Mouse (Mus musculus): ENCODE results near the gene Snta1. TPM values are rescaled to one million over a fixed set of nuclear protein-coding genes. Genes with fewer than 3 reads are reported as not detected.

Gene Snta1
- polyA plus RNA-seq, 1 experiment from 2014 or later, result 12.1 TPM

DNA sequence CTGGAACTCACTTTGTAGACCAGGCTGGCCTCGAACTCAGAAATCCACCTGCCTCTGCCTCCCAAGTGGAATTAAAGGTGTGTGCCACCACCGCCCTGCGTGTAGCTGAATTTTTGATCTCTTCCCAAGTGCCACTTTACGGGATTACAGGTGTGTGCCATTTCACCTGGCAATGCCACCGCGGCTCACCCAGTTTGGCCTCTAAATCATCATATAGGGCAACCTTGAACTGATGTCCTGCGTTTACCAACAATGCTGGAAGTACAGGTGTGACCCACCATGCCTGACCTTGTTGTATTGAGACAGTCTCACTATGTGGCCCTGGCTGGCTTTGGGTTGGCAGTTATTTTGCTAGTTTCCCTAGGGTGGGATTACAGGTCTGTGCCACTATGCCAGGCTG is 26.8 kb upstream of the Snta1 start:
- WGBS, result 96% methylated on average over 7 of the region's 7 CpGs
- Histone ChIP-seq H3K27me3 (replicated peaks) (no peaks in the 10 kb centered on the region), H3K27ac (replicated peaks) (no peak overlapping the region), H3K36me3 (no peaks in the 10 kb centered on the region), H3K9ac (replicated peaks) (no peak overlapping the region), H3K4me1 (peaks cover 29% of the 10 kb centered on the region), H3K9me3 (replicated peaks) (no peaks in the 10 kb centered on the region), H3K4me2 (no peak overlapping the region), H3K4me3 (replicated peaks) (no peak overlapping the region)
- ATAC-seq (ENCODE audit: low FRiP score), result no peak

DNA sequence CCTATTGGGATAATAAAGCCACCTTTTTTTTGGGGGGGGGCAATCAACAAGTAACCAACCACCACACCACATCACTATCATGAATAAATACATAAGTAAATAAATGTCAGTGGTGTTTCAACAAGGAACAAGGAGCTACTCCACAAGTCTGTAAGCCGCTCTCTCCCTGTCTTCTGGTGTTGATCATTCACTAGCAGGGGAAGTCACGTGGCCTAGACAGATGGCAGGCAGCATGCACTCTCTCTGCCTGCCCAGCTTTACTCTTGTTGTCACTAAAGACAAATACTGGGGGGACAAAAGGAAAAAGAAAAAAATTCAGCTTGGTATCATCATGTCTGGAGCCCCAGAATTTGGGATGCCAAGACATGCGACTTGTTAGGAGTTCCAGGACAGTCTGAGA is 25.5 kb upstream of the Snta1 start:
- Histone ChIP-seq H3K4me3 (replicated peaks) (no peak overlapping the region), H3K4me1 (peaks cover 18% of the 10 kb centered on the region), H3K9ac (replicated peaks) (no peak overlapping the region), H3K27ac (replicated peaks) (no peak overlapping the region), H3K36me3 (no peaks in the 10 kb centered on the region), H3K27me3 (replicated peaks) (no peaks in the 10 kb centered on the region), H3K9me3 (replicated peaks) (no peaks in the 10 kb centered on the region), H3K4me2 (no peak overlapping the region)
- WGBS, result 63% methylated on average over 3 of the region's 3 CpGs
- ATAC-seq (ENCODE audit: low FRiP score), result no peak

DNA sequence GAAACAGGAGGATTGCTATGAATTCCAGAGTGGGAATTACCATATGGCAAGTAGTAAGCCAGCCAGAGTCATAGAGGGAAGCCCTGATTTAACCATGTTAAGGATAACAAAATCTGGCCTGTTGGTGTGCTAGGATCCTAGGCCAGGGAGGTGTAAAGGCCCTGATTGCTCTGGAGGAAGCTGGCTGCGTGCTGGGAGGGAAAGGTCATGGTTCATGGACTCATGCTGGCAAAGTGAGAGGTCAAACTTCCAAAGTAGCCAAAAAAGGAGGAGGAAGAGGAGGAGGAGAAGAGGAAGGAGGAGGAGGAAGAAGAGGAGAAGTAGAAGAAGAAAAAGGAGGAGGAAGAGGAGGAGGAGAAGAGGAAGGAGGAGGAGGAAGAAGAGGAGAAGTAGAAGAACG is 24.8 kb upstream of the Snta1 start:
- Histone ChIP-seq H3K4me3 (replicated peaks) (no peak overlapping the region), H3K4me1 (peaks cover 17% of the 10 kb centered on the region), H3K9ac (replicated peaks) (no peak overlapping the region), H3K27me3 (replicated peaks) (no peaks in the 10 kb centered on the region), H3K27ac (replicated peaks) (no peak overlapping the region), H3K4me2 (no peak overlapping the region), H3K36me3 (no peaks in the 10 kb centered on the region), H3K9me3 (replicated peaks) (no peaks in the 10 kb centered on the region)
- ATAC-seq (ENCODE audit: low FRiP score), result no peak
- 73% methylated on average over 2 of the region's 2 CpGs for WGBS

- H3K27ac ChIP-seq (replicated peaks), result no peak overlapping the region
- no peaks in the 10 kb centered on the region for H3K9me3 ChIP-seq (replicated peaks)
- H3K27me3 ChIP-seq (replicated peaks), result no peaks in the 10 kb centered on the region
- peaks cover 24% of the 10 kb centered on the region for H3K4me1 ChIP-seq
- H3K4me2 ChIP-seq, result no peak overlapping the region
- 95% methylated on average over 2 of the region's 2 CpGs for WGBS
- H3K4me3 ChIP-seq (replicated peaks), result no peak overlapping the region
- no peaks in the 10 kb centered on the region for H3K36me3 ChIP-seq
- H3K9ac ChIP-seq (replicated peaks), result no peak overlapping the region
- ATAC-seq (ENCODE audit: low FRiP score), result no peak
These were observed 22.7 kb upstream of the Snta1 start for GRCm38 (mm10) chr2:154430566-154430965.

- Histone ChIP-seq H3K4me3 (replicated peaks) (no peak overlapping the region), H3K27me3 (replicated peaks) (no peaks in the 10 kb centered on the region), H3K9ac (replicated peaks) (peak overlapping the region; percentile 18; the same call in 1 of the 2 replicates), H3K36me3 (no peaks in the 10 kb centered on the region), H3K27ac (replicated peaks) (no peak overlapping the region), H3K9me3 (replicated peaks) (no peaks in the 10 kb centered on the region), H3K4me2 (peak overlapping the region; percentile 30), H3K4me1 (peaks cover 19% of the 10 kb centered on the region)
- 16% methylated on average over 17 of the region's 17 CpGs for WGBS
- peak; percentile 32; the same call in 1 of the 2 replicates for ATAC-seq (ENCODE audit: low FRiP score)
These were observed 20.0 kb upstream of the Snta1 start for GRCm38 (mm10) chr2:154427853-154428360.

- Histone ChIP-seq H3K9ac (replicated peaks) (peak overlapping the region; percentile 60), H3K36me3 (no peaks in the 10 kb centered on the region), H3K4me2 (peak overlapping the region; percentile 72), H3K9me3 (replicated peaks) (no peaks in the 10 kb centered on the region), H3K4me3 (replicated peaks) (peak overlapping the region; percentile 39), H3K4me1 (peaks cover 19% of the 10 kb centered on the region), H3K27me3 (replicated peaks) (no peaks in the 10 kb centered on the region), H3K27ac (replicated peaks) (peak overlapping the region; percentile 65)
- 36% methylated on average over 11 of the region's 11 CpGs for WGBS
- no peak; the same call in 1 of the 2 replicates for ATAC-seq (ENCODE audit: low FRiP score)
These were observed 19.3 kb upstream of the Snta1 start for GRCm38 (mm10) chr2:154426905-154427852.

DNA sequence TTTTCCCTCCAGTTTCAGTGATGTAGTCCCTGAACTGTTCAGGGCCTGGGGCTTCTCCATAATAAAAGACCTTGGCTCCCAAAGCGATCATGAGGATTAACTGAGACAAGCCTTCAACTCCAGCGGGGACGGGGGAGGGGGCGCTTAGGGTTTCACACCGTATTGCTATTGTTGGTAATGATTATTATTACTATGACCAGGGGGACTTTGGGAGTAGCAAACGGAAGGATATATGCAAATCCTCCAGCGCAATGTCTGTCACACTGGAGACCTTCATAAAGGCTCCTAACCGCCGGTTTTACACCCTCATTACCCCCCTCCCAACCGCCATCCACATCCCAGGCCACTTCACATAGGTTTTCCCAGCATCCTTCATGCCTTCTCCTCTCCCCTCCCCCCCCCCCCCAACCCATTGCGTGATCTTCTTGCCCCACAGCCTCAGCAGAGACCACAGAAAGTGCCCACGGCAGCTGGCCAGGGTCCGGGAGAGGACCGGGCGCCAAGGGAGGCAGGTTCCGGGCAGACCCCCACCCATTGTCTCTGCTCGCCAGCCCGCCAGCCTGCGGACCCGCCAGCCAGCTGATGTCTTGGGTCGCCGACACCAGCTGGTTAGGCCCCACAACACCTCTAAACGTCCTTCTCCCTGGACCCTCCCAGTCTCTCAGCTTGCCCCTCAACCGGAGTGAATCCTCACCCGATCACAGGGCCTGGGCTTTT is 18.4 kb upstream of the Snta1 start:
- Histone ChIP-seq H3K27me3 (replicated peaks) (no peaks in the 10 kb centered on the region), H3K27ac (replicated peaks) (peak overlapping the region; percentile 65), H3K4me3 (replicated peaks) (peak overlapping the region; percentile 39), H3K9ac (replicated peaks) (peak overlapping the region; percentile 60), H3K4me2 (peak overlapping the region; percentile 72), H3K36me3 (no peaks in the 10 kb centered on the region), H3K4me1 (peaks cover 23% of the 10 kb centered on the region), H3K9me3 (replicated peaks) (no peaks in the 10 kb centered on the region)
- 1% methylated on average over 25 of the region's 25 CpGs for WGBS
- peak; percentile 72 for ATAC-seq (ENCODE audit: low FRiP score)

DNA sequence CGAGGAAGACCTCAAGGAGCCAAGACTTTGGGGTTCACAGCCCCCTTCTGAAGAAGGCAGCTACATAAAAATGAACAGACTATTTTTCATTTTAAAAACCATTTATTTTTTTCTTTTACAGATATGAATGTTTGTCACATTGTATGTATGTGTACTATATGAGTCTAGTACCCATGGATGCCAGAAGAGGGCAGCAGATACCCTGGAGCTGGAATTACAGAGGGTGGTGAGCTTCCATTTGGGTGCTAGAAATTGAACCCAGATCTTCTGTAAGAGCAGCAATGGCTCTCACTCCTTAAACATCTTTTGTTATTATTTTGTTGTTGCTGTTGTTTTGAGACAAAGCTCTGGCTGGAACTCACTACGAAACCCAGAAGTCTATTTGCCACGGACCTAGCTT is 17.6 kb upstream of the Snta1 start:
- no peak for ATAC-seq (ENCODE audit: low FRiP score)
- Histone ChIP-seq H3K9me3 (replicated peaks) (no peaks in the 10 kb centered on the region), H3K4me2 (no peak overlapping the region), H3K27ac (replicated peaks) (no peak overlapping the region), H3K36me3 (no peaks in the 10 kb centered on the region), H3K4me1 (peaks cover 28% of the 10 kb centered on the region), H3K9ac (replicated peaks) (no peak overlapping the region), H3K27me3 (replicated peaks) (no peaks in the 10 kb centered on the region), H3K4me3 (replicated peaks) (no peak overlapping the region)
- 88% methylated on average over 3 of the region's 3 CpGs for WGBS

DNA sequence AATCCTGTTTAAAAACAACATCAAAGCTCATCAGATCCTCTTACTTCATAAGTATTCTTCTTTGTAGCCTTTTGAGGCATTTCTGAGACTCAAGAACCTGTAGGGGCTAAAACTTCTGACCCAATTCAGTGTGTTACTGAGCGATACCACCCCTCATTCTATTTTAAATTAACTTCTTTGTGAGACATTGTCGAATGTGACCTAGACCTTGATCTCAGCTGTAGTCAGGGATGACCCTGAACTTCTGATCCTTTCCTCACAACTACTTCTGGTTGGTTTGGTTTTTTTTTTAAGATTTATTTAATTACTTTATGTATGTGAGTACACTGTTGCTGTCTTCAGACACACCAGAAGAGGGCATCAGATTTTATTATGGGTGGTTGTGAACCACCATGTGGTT is 15.6 kb upstream of the Snta1 start:
- WGBS, result 92% methylated on average over 2 of the region's 2 CpGs
- Histone ChIP-seq H3K27ac (replicated peaks) (no peak overlapping the region), H3K9ac (replicated peaks) (no peak overlapping the region), H3K9me3 (replicated peaks) (no peaks in the 10 kb centered on the region), H3K36me3 (no peaks in the 10 kb centered on the region), H3K4me1 (peaks cover 28% of the 10 kb centered on the region), H3K4me2 (no peak overlapping the region), H3K4me3 (replicated peaks) (no peak overlapping the region), H3K27me3 (replicated peaks) (no peaks in the 10 kb centered on the region)
- ATAC-seq (ENCODE audit: low FRiP score), result no peak

- no peak overlapping the region for H3K4me2 ChIP-seq
- H3K27me3 ChIP-seq (replicated peaks), result no peaks in the 10 kb centered on the region
- H3K9me3 ChIP-seq (replicated peaks), result no peaks in the 10 kb centered on the region
- no peak overlapping the region for H3K4me3 ChIP-seq (replicated peaks)
- no peaks in the 10 kb centered on the region for H3K36me3 ChIP-seq
- peaks cover 19% of the 10 kb centered on the region for H3K4me1 ChIP-seq
- H3K27ac ChIP-seq (replicated peaks), result no peak overlapping the region
- 70% methylated on average over 5 of the region's 5 CpGs for WGBS
- no peak overlapping the region for H3K9ac ChIP-seq (replicated peaks)
- no peak for ATAC-seq (ENCODE audit: low FRiP score)
These were observed 14.3 kb upstream of the Snta1 start for GRCm38 (mm10) chr2:154422181-154422580.

- no peak overlapping the region for H3K4me3 ChIP-seq (replicated peaks)
- no peak overlapping the region for H3K4me2 ChIP-seq
- no peak overlapping the region for H3K9ac ChIP-seq (replicated peaks)
- peaks cover 12% of the 10 kb centered on the region for H3K4me1 ChIP-seq
- 22% methylated on average over 7 of the region's 7 CpGs for WGBS
- ATAC-seq (ENCODE audit: low FRiP score), result peak; percentile 73
- H3K27me3 ChIP-seq (replicated peaks), result no peaks in the 10 kb centered on the region
- no peak overlapping the region for H3K27ac ChIP-seq (replicated peaks)
- no peaks in the 10 kb centered on the region for H3K36me3 ChIP-seq
- H3K9me3 ChIP-seq (replicated peaks), result no peaks in the 10 kb centered on the region
These were observed 13.2 kb upstream of the Snta1 start for GRCm38 (mm10) chr2:154420942-154421731.

Data from neural tube, embryonic 15.5 days (tissue).